Mouse (Mus musculus) ES-Bruce4 (cell line): Measurements from ENCODE around the gene Pcif1.

Source experiments
- CTCF ChIP-seq: IDR thresholded peaks from one replicate; pipeline ENCODE4 v1.8.1; 2011; ENCODE audit warnings: low read depth, low read length
- POLR2A ChIP-seq: IDR thresholded peaks from one replicate; pipeline ENCODE4 v1.8.1; 2011; ENCODE audit warnings: low read length; ENCODE audit not compliant: insufficient read depth

- TF ChIP-seq POLR2A = no peak
- TF ChIP-seq CTCF = no peak
Measured at GRCm38 (mm10) chr2:164890411-164891049, 11.4 kb downstream of the Pcif1 start.
